Mouse (Mus musculus) lung, adult 2 months (tissue): Measurements from ENCODE around the gene Gm37240.

Experiments
- CTCF ChIP-seq: fragments of 200-500 bp; IDR thresholded peaks from 2 replicates; pipeline ENCODE4 v1.5.1; 2011; ENCODE audit warnings: mild to moderate bottlenecking, low read length, control low read depth; ENCODE audit not compliant: insufficient read depth
- POLR2A ChIP-seq: fragments of 200-500 bp; IDR thresholded peaks from 2 replicates; pipeline ENCODE4 v1.6.1; 2011; ENCODE audit warnings: low read depth, mild to moderate bottlenecking, control low read depth, low read length, borderline replicate concordance; ENCODE audit errors: extremely low read depth

- no peak for TF ChIP-seq POLR2A
- no peak for TF ChIP-seq CTCF
Measured at GRCm38 (mm10) chr3:85168816-85169215, 718.5 kb downstream of the Gm37240 start.
